Mouse (Mus musculus): ENCODE measurements at regions not wholly inside any gene's neighbourhood (a gene's known extent, or its start where the extent isn't known, plus 50 kb on each side); places are given as distances from the start of the nearest gene placed in this dataset.
A peak's percentile ranks its signal among the peaks of the same experiment; 100 is the strongest.

GRCm38 (mm10) chr7:72835423-72835822, 529.0 kb upstream of the Mctp2 start:
- H3K27ac ChIP-seq (ENCODE audit: low read depth, low read length): no peak overlapping the region
- H3K9ac ChIP-seq: no peak overlapping the region
- peaks cover 9% of the 10 kb centered on the region; the same call in 1 of the 2 replicates for H3K4me1 ChIP-seq (ENCODE audit: insufficient read depth)
- no peak overlapping the region for H3K4me3 ChIP-seq (ENCODE audit: low read depth, low read length)
- ATAC-seq: no peak
- WGBS: 96% methylated on average over 1 of the region's 1 CpGs
- no peaks in the 10 kb centered on the region for H3K9me3 ChIP-seq (ENCODE audit: low read length)
- no peaks in the 10 kb centered on the region for H3K36me3 ChIP-seq (ENCODE audit: insufficient read depth)
- TF ChIP-seq CTCF (IDR thresholded peaks at IDR 0.05; ENCODE audit: low read depth): peak; percentile 27
- no peak for DNase-seq
- H3K4me2 ChIP-seq (ENCODE audit: low read depth): no peak overlapping the region
- H3K27me3 ChIP-seq (ENCODE audit: insufficient read depth, low read length): no peaks in the 10 kb centered on the region

GRCm38 (mm10) chr7:72836026-72836425, 529.6 kb upstream of the Mctp2 start:
- H3K27ac ChIP-seq (ENCODE audit: low read depth, low read length): no peak overlapping the region
- no peaks in the 10 kb centered on the region for H3K9me3 ChIP-seq (ENCODE audit: low read length)
- no peak for DNase-seq
- ATAC-seq: no peak
- H3K9ac ChIP-seq: no peak overlapping the region
- TF ChIP-seq CTCF (IDR thresholded peaks at IDR 0.05; ENCODE audit: low read depth): no peak
- H3K27me3 ChIP-seq (ENCODE audit: insufficient read depth, low read length): no peaks in the 10 kb centered on the region
- no peak overlapping the region for H3K4me3 ChIP-seq (ENCODE audit: low read depth, low read length)
- 81% methylated on average over 4 of the region's 4 CpGs for WGBS
- no peak overlapping the region for H3K4me2 ChIP-seq (ENCODE audit: low read depth)
- no peaks in the 10 kb centered on the region for H3K36me3 ChIP-seq (ENCODE audit: insufficient read depth)
- H3K4me1 ChIP-seq (ENCODE audit: insufficient read depth): peaks cover 9% of the 10 kb centered on the region; the same call in 1 of the 2 replicates

GRCm38 (mm10) chr7:72836457-72836985, 530.1 kb upstream of the Mctp2 start:
- no peaks in the 10 kb centered on the region for H3K27me3 ChIP-seq (ENCODE audit: insufficient read depth, low read length)
- no peaks in the 10 kb centered on the region for H3K36me3 ChIP-seq (ENCODE audit: insufficient read depth)
- no peak overlapping the region for H3K4me2 ChIP-seq (ENCODE audit: low read depth)
- DNase-seq: no peak
- no peak for ATAC-seq
- no peak overlapping the region for H3K4me3 ChIP-seq (ENCODE audit: low read depth, low read length)
- H3K9ac ChIP-seq: no peak overlapping the region
- H3K9me3 ChIP-seq (ENCODE audit: low read length): no peaks in the 10 kb centered on the region
- no peak overlapping the region for H3K27ac ChIP-seq (ENCODE audit: low read depth, low read length)
- 46% methylated on average over 6 of the region's 6 CpGs for WGBS
- peaks cover 9% of the 10 kb centered on the region; the same call in 1 of the 2 replicates for H3K4me1 ChIP-seq (ENCODE audit: insufficient read depth)
- TF ChIP-seq CTCF (IDR thresholded peaks at IDR 0.05; ENCODE audit: low read depth): no peak

GRCm38 (mm10) chr7:72837992-72838655, 531.7 kb upstream of the Mctp2 start:
- no peak for DNase-seq
- ATAC-seq: peak; percentile 60; the same call in 1 of the 2 replicates
- Histone ChIP-seq H3K9ac (no peak overlapping the region), H3K4me3 (ENCODE audit: low read depth, low read length) (no peak overlapping the region), H3K27me3 (ENCODE audit: insufficient read depth, low read length) (no peaks in the 10 kb centered on the region), H3K9me3 (ENCODE audit: low read length) (no peaks in the 10 kb centered on the region), H3K27ac (ENCODE audit: low read depth, low read length) (no peak overlapping the region), H3K4me1 (ENCODE audit: insufficient read depth) (peaks cover 9% of the 10 kb centered on the region; the same call in 1 of the 2 replicates), H3K4me2 (ENCODE audit: low read depth) (no peak overlapping the region), H3K36me3 (ENCODE audit: insufficient read depth) (no peaks in the 10 kb centered on the region)
- 8% methylated on average over 6 of the region's 6 CpGs for WGBS
- no peak for TF ChIP-seq CTCF (IDR thresholded peaks at IDR 0.05; ENCODE audit: low read depth)

- no peak for ATAC-seq
- H3K9ac ChIP-seq: no peak overlapping the region
- no peaks in the 10 kb centered on the region for H3K9me3 ChIP-seq (ENCODE audit: low read length)
- no peak overlapping the region for H3K4me2 ChIP-seq (ENCODE audit: low read depth)
- no peak overlapping the region for H3K27ac ChIP-seq (ENCODE audit: low read depth, low read length)
- H3K27me3 ChIP-seq (ENCODE audit: insufficient read depth, low read length): no peaks in the 10 kb centered on the region
- H3K4me1 ChIP-seq (ENCODE audit: insufficient read depth): no peaks in the 10 kb centered on the region
- H3K36me3 ChIP-seq (ENCODE audit: insufficient read depth): no peaks in the 10 kb centered on the region
- no peak overlapping the region for H3K4me3 ChIP-seq (ENCODE audit: low read depth, low read length)
- DNase-seq: peak; percentile 60
- 87% methylated on average over 1 of the region's 1 CpGs for WGBS
- no peak for TF ChIP-seq CTCF (IDR thresholded peaks at IDR 0.05; ENCODE audit: low read depth)
Measured at GRCm38 (mm10) chr7:72851346-72851745, 524.0 kb upstream of the Rgma start.

- DNase-seq (no peak), ATAC-seq (no peak)
- H3K4me2 ChIP-seq (ENCODE audit: low read depth): no peak overlapping the region
- H3K9me3 ChIP-seq (ENCODE audit: low read length): no peaks in the 10 kb centered on the region
- no peaks in the 10 kb centered on the region for H3K4me1 ChIP-seq (ENCODE audit: insufficient read depth)
- H3K27me3 ChIP-seq (ENCODE audit: insufficient read depth, low read length): no peaks in the 10 kb centered on the region
- no peaks in the 10 kb centered on the region for H3K36me3 ChIP-seq (ENCODE audit: insufficient read depth)
- WGBS: 76% methylated on average over 2 of the region's 2 CpGs
- H3K4me3 ChIP-seq (ENCODE audit: low read depth, low read length): no peak overlapping the region
- H3K27ac ChIP-seq (ENCODE audit: low read depth, low read length): no peak overlapping the region
- TF ChIP-seq CTCF (IDR thresholded peaks at IDR 0.05; ENCODE audit: low read depth): no peak
- no peak overlapping the region for H3K9ac ChIP-seq
Measured at GRCm38 (mm10) chr7:72854501-72855002, 520.8 kb upstream of the Rgma start.

- 37% methylated on average over 6 of the region's 6 CpGs for WGBS
Measured at GRCm38 (mm10) chr7:72866966-72867754, 508.1 kb upstream of the Rgma start.

More at GRCm38 (mm10) chr7:72866966-72867754, 508.1 kb upstream of the Rgma start:
- Histone ChIP-seq H3K4me3 (ENCODE audit: low read depth, low read length) (no peak overlapping the region), H3K4me1 (ENCODE audit: insufficient read depth) (0 out of 2 replicates have a peak, but pooled peaks cover 8% of the 10 kb centered on the region), H3K9ac (no peak overlapping the region), H3K27ac (ENCODE audit: low read depth, low read length) (no peak overlapping the region), H3K36me3 (ENCODE audit: insufficient read depth) (no peaks in the 10 kb centered on the region), H3K9me3 (ENCODE audit: low read length) (no peaks in the 10 kb centered on the region), H3K27me3 (ENCODE audit: insufficient read depth, low read length) (no peaks in the 10 kb centered on the region), H3K4me2 (ENCODE audit: low read depth) (no peak overlapping the region)
- no peak for DNase-seq
- no peak for TF ChIP-seq CTCF (IDR thresholded peaks at IDR 0.05; ENCODE audit: low read depth)
- ATAC-seq: no peak
